Mouse (Mus musculus) bone marrow, adult 2 months (tissue): ENCODE data around the gene Anxa9. TPM values are rescaled to one million over a fixed set of nuclear protein-coding genes. Genes with fewer than 3 reads are reported as not detected.
A peak's percentile ranks its signal among the peaks of the same experiment; 100 is the strongest.
"Not testable (repeated sequence)": the region's sequence is repeated elsewhere in the genome, so short reads cannot be mapped to it uniquely, and the experiment has no call there.

Experiments
- H3K27ac ChIP-seq: fragments of 200-500 bp; 2 replicates; pipeline ENCODE4 v1.5.1; 2012; ENCODE audit warnings: low read depth, mild to moderate bottlenecking, control low read depth, inconsistent platforms, low read length; ENCODE audit not compliant: control insufficient read depth, poor library complexity, insufficient read depth
- H3K4me1 ChIP-seq: fragments of 200-500 bp; 2 replicates; pipeline ENCODE4 v1.6.1; 2011; ENCODE audit warnings: low read length; ENCODE audit not compliant: control insufficient read depth, insufficient read depth
- H3K4me3 ChIP-seq: fragments of 200-500 bp; replicated peaks from 2 replicates; pipeline ENCODE3; 2011; ENCODE audit warnings: mild to moderate bottlenecking, low read depth, low read length, control low read depth; ENCODE audit not compliant: control insufficient read depth
- CTCF ChIP-seq: fragments of 200-500 bp; IDR thresholded peaks from 2 replicates; pipeline ENCODE4 v1.5.1; 2011; ENCODE audit warnings: low read length, control low read depth; ENCODE audit not compliant: control insufficient read depth, insufficient read depth
- POLR2A ChIP-seq: fragments of 200-500 bp; IDR thresholded peaks from 2 replicates; pipeline ENCODE4 v1.6.1; 2011; ENCODE audit warnings: low read depth, mild to moderate bottlenecking, control low read depth, low read length, borderline replicate concordance; ENCODE audit not compliant: control insufficient read depth
- WGBS: fragments of 180-500 bp; shearing (Covaris S2); methylation state at CpG from one replicate; pipeline ENCODE4 v1.1.7; 2018; 5-methylcytosine and 5-hydroxymethylcytosine counted together
- polyA plus RNA-seq: library from polyadenylated mRNA; stranded (reverse); fragments of >200 nt; gene quantifications from 2 replicates; pipeline ENCODE4 v1.2.4, GENCODE M21; 2011; ENCODE audit warnings: low replicate concordance; ENCODE audit not compliant: missing spikeins, insufficient read depth, insufficient read length

The Anxa9 gene
- polyA plus RNA-seq = 3.8 and 4.3 TPM in 2 replicates

DNA sequence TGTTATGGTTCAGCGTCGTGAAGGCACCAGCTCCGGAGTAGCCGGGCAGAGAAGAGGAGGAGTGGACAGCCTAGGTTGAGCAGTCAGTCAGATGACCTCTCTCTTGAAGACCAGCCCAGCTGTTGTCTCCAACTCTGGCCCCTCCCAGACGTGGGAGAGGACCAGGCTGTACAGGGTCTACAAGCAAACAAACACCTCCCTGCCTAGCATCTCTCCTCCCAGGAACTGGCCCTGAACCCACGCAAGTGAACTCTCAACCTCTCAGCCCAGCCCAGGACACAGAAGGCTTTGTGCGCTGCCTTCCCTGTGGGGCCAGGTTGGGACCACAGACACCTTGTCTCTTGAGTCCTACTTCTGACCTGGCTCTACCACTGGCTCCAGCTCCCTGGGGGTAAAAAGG, at the start of gene Anxa9:
Gene Anxa9, minus strand, starts transcription at position 77 of the 400 bp plus-strand sequence.
- Histone ChIP-seq H3K4me3 (no peak within 1 kb of the TSS), H3K4me1 (no peaks in the 10 kb centered on the region; the same call in 1 of the 2 replicates), H3K27ac (no peak within 1 kb of the TSS)
- WGBS = 80% methylated on average over 7 of the region's 7 CpGs
- no peak for TF ChIP-seq POLR2A
- no peak for TF ChIP-seq CTCF

DNA sequence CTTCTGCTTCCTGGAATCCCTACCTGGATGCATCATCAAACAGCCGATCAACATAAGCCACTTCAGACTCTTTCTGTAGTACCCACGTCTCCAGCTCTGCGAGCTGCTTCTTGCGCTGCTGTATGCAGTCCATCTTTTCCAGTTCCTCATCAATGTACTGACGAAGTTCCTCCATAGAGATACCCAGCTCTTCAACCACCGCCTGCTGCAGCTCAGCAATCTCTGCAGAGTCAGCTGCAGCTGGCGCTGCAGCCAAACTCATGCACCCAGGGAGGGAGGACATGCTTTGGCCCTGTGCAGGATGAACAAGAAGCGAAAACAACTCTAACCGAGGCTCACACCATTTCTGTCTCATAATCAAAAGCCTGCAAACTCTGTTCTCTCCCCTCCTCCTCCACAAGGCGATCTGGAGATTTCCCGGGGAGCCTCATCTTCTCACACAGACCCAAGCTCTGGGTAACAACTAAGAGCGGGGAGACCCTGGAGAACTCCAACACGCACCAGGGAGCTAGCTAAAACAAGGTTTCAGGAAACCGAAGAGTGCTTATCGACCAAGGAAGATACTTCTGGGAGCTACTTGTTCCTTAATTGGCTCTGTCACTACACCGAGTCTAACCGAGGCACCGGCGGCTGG, 49.1 kb upstream of the Anxa9 start:
- H3K4me1 ChIP-seq, H3K27ac ChIP-seq, H3K4me3 ChIP-seq: not testable (repeated sequence)
- 10% methylated on average over 11 of the region's 19 CpGs for WGBS

DNA sequence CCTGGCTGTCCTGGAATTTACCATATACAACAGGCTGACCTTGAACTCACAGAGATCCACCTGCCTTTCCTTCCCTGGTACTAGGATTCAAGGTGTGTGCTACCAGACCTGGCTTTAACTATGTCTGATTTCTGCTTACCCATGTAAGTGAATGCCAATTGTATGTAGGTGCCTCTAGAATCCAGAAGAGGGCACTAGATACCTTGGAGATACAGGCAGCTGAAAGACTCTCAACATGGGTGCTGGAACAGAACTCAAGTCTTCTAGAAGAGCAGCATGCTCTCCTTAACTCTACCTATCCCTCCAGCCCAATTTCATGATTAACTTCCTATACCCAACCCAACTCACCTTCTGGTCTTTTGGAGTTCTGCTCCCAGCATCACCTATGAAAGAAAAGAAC, 42.5 kb upstream of the Anxa9 start:
- H3K4me3 ChIP-seq = no peak overlapping the region
- no peak overlapping the region for H3K27ac ChIP-seq
- TF ChIP-seq POLR2A = no peak
- TF ChIP-seq CTCF = peak; percentile 35
- H3K4me1 ChIP-seq = no peaks in the 10 kb centered on the region

DNA sequence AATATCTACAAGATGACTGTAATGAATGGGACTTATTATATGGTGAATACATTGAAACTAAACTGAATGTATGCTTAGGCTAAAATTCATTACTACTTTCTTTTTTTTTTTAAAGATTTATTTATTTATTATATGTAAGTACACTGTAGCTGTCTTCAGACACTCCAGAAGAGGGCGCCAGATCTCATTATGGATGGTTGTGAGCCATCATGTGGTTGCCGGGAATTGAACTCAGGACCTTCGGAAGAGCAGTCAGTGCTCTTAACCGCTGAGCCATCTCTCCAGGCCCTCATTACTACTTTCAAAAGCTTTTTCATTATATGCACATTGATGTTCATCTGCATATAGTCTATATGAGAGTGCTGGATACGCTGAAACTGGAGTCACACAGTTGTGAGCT, 41.4 kb upstream of the Anxa9 start:
- not testable (repeated sequence) for H3K4me3 ChIP-seq, H3K27ac ChIP-seq, H3K4me1 ChIP-seq
- 88% methylated on average over 5 of the region's 5 CpGs for WGBS

DNA sequence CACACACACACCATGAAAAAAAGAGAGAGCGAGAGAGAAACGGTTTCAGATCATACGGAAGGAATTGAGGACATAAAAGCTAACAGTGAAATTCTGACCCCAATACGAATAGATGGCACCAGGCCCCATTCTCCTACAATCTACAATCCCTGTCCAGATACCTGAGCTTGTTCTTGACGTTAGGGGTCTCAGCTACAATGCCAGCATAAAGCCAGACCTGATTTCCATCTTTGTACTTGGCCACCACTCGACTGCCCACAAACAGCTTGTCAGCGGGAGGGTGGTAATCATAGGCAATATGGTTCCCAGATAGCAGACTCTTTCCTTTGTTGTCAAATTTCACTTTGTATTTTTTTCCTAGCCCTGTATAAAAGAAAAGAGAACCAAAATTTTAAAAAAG, 39.5 kb upstream of the Anxa9 start:
- 89% methylated on average over 7 of the region's 7 CpGs for WGBS
- Histone ChIP-seq H3K27ac (no peak overlapping the region), H3K4me3 (no peak overlapping the region), H3K4me1 (no peaks in the 10 kb centered on the region)
- TF ChIP-seq CTCF (no peak), POLR2A (no peak)

DNA sequence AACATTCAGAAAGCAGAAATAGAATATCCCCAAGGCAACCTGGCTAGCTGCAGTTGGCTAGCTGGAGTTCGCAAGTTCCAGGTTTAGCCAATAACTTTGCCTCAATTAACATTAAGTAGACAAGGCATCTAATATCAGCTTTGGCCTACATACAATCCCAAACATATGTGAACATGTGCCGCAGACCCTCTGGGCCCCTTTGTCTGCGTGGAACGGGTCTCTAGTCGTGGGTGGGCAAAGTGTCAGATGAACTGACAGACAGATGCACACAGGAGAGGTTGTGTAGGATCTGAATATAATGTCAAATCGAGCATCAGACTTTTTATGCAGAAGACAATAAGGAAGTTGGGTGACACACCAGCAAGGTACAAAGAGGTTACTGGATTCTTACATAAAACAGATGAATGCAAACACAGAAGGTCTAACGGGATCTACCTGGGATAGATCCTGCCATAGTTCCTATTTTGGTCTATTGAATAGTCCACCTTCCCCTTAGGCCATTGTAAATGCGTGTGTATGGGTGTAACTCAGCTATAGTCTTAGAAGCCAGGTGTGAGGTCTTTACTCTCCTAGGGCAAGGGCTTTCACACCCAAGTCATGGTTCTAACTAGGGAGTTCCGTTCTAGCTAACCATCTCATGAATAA, 36.5 kb upstream of the Anxa9 start:
- 77% methylated on average over 9 of the region's 9 CpGs for WGBS
- not testable (repeated sequence) for H3K4me1 ChIP-seq, H3K4me3 ChIP-seq, H3K27ac ChIP-seq

DNA sequence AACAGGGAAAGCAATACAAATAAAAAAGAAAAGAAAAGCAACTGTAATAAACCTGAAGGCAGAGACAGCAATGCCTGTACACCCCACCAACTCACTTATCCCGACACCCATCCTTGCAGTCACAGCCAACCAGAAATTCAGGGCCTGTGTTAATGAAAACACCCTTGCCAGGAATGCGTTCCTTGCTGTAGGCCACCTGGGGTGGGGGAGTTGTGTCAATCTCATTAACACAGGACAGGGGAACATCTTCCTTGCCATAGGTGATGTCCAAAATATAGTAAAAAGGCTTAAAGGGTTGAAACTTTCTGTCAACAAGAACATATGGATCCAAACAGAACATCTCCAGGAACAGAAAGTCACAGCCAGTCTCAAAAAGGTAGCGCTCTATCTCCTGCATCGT, 31.3 kb upstream of the Anxa9 start:
- no peaks in the 10 kb centered on the region for H3K4me1 ChIP-seq
- TF ChIP-seq POLR2A = no peak
- no peak overlapping the region for H3K4me3 ChIP-seq
- no peak overlapping the region for H3K27ac ChIP-seq
- WGBS = 94% methylated on average over 4 of the region's 4 CpGs

DNA sequence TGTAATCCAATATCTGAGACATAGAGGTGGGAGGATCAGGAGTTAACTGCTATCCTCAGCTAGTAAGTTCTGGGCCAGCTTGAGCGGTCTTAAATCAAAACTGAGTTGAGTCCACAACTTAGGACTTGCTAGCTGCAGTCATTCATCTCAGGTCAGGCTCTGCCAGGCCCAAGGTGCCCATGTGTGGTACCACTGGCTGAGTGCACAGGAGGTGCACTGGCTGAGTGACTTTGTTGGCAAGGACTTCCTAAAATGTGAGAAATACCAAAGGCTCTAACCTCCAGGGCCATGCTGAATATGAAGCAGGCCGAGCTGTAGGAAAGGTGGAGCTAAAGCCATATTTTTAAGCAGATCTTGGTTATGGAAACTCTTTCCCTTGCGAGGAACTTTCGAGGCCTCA, 30.4 kb upstream of the Anxa9 start:
- Histone ChIP-seq H3K4me1 (no peaks in the 10 kb centered on the region), H3K27ac (no peak overlapping the region), H3K4me3 (no peak overlapping the region)
- TF ChIP-seq POLR2A (no peak), CTCF (no peak)
- 90% methylated on average over 4 of the region's 4 CpGs for WGBS

DNA sequence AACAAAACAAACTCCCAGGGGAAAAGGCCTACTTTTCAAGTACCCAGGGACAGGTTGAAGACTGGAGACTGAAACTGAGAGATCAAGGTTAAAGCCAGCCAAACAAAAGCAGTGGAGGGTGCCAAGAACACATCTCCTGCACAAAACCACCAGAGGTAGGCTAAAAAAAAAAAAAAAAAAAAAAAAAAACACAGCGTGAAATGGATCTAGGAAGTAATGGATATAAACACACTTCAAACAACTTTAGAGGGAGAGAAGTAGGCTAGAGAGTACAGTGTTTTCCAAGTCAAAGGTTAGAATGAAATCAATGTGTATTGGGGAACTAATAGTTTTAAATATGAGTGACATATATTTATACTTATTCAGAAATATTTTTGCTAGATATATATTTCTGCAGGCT, 24.6 kb upstream of the Anxa9 start:
- H3K4me3 ChIP-seq = no peak overlapping the region
- H3K27ac ChIP-seq = no peak overlapping the region
- no peak for TF ChIP-seq POLR2A
- no peak for TF ChIP-seq CTCF
- 42% methylated on average over 1 of the region's 1 CpGs for WGBS
- H3K4me1 ChIP-seq = no peaks in the 10 kb centered on the region
